Mouse (Mus musculus) brown adipose tissue, adult 24 weeks (tissue): ENCODE measurements around the gene Zmiz1. TPM values are rescaled to one million over a fixed set of nuclear protein-coding genes. Genes with fewer than 3 reads are reported as not detected.

ENCODE experiments used
- H3K27ac ChIP-seq: fragments of 200-500 bp; replicated peaks from 2 replicates; pipeline ENCODE4 v1.5.1; 2012; ENCODE audit warnings: low read depth, mild to moderate bottlenecking, low read length
- H3K4me1 ChIP-seq: fragments of 200-500 bp; 2 replicates; pipeline ENCODE4 v1.6.1; 2012; ENCODE audit warnings: low read length, mixed read lengths; ENCODE audit not compliant: control insufficient read depth, insufficient read depth, insufficient read length
- H3K4me3 ChIP-seq: fragments of 200-500 bp; 2 replicates; pipeline ENCODE4 v1.5.1; 2012; ENCODE audit warnings: low read depth, mild to moderate bottlenecking, low read length, moderate library complexity; ENCODE audit not compliant: insufficient read depth
- polyA plus RNA-seq: library from polyadenylated mRNA; stranded (reverse); fragments of >200 nt; gene quantifications from 2 replicates; pipeline ENCODE4 v1.2.4, GENCODE M21; 2012; ENCODE audit not compliant: missing spikeins, insufficient read depth, insufficient read length

Gene Zmiz1
- polyA plus RNA-seq, 1 experiment = 17.0 TPM

DNA sequence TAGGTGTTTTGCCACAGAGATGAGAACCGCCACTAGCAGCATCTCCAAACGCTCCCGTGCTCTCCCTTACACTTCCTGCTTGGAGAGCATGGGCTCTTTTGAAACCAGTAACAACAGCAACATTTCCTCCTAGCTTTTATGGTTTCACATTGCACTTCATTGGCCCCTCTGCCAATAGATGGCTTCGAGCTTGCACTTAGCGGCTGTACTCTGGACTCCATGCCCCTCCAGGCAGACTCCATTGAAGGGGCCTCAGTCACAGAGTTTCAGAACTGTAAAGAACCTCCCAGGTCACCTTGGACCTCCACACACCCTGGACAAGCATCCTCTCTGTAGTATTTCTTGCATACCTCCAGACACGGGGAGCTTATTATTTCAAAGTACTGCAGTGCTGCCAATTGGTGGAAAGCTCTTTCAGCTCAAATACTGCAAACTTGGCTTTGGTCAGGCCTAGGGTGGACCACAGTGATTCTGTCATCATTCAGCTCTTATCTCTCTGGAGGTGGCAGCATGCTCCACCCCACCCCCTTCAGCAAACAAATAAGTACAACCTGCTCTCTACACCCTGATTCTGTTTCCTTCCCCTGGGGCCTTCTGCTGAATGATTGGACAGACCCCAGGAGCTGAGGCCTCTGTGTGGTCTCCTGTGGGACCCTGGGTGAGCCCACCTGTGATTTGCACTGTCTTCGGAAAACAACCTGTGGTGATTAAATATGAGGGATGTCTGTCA is 227.4 kb downstream of the Zmiz1 start:
- H3K4me1 ChIP-seq = 0 out of 2 replicates have a peak, but pooled peaks cover 2% of the 10 kb centered on the region
- H3K27ac ChIP-seq = no peak overlapping the region

DNA sequence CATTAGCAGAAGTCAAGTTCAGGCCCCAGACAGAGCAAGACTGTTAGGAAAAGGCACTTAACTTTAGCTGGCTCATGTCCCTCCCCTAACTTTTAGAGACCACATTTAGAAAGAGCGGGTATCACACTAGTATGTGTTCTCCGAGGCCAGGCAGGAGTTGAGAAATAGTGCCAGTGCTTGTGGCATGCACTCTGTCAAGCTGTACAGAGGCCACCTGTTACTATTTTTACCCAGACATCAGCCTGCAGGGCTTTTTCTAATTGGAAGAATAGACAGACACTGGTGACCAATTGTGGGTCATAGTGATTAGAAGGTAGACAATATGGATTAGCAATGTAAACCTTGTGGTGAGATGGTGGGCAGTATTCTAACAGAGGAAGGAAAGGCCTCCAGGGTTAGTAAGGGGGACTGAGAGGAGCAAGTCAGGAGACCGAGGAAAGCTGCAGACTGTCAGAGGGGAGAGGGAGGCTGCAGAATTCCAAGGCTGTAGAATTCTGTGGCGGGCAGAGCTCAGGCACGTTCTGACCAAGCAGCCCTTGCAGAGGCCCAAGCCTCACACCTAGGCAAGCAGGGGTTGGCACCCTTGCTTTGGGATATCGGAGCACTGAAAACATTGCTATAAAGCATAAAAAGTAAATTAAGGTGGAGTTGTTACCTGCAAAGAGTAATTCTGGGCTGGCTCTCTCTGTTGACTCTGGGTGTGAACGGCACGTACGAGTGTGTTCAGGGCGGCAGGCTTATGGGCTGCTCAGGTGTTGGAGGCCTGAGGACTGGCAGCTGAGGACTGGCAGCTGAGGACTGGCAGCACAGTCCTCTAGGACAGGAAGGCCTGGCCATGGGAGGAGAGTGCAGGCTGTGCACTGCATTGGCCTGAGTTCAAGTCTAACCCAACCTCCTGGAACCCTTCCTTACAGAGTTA is 228.3 kb downstream of the Zmiz1 start:
- H3K4me3 ChIP-seq = no peak overlapping the region
- 0 out of 2 replicates have a peak, but pooled peaks cover 2% of the 10 kb centered on the region for H3K4me1 ChIP-seq
- no peak overlapping the region for H3K27ac ChIP-seq

More for the DNA sequence above, 227.4 kb downstream of the Zmiz1 start:
- H3K4me3 ChIP-seq = no peak overlapping the region

DNA sequence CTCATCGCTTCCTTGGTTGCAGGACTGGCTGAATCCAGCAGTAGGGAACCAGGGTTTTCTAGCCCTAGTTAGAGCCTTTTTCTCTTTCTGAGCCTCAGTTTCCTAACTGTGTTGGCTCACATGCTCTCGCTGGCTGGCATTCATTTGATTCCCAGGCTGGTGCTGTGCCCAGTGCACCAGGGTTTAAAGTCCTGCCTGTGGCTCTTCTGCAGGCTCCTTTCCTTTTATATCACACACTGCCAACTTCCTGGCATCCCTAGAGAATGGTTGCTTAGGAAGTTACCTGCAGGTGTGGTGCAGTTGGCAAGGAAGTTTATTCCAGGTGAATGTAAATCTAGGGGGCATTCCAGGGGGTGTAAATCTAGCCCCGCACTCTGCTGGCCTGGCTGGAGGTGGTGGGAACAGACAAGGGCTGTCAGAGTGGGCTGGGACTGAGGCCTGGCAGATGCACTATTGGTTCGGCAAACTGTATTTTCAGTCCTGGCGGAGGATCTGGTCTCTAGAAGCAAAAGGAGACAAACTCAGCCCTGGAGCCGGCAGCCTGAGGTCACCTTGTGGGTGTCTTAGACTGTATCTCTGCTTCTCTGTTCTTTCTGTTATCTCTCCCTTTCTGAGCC is 234.4 kb downstream of the Zmiz1 start:
- no peak overlapping the region for H3K27ac ChIP-seq
- peak overlapping the region; percentile 26; the same call in 1 of the 2 replicates for H3K4me3 ChIP-seq

DNA sequence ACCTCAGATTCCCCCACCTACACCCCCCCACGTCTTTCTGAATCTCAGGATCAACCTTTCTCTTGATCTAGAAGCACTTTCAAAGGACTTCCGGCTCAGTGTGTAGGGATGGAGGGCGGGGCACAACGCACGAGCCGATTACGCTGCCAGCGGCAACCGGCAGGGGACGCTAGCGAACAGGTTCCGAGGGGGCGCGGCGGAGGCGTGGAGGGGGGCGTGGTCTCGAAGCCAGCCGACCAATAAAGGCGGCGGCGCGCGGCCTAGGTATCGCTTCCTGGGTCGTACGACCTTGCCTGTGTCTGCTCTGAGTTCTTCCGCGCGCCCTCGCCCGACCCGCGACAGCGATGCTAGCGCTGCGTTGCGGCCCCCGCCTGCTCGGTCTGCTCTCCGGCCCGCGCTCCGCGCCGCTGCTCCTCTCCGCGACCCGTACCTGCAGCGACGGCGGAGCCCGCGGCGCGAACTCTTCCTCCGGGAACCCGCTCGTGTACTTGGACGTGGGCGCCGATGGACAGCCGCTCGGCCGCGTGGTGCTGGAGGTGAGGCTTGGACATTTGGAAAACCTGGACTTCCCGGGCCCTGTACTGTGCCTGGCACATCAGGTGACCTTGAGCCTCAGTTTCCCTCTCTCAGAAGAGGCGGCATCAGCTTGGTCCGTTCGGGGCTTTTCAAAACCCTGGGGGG is 235.0 kb downstream of the Zmiz1 start, which contains the start of gene Ppif:
Gene Ppif, plus strand, starts transcription at position 267 of the 681 bp plus-strand sequence.
- H3K27ac ChIP-seq = peak within 1 kb of the TSS; percentile 20; the same call in 1 of the 2 replicates
- peaks cover 6% of the 10 kb centered on the region; the same call in 1 of the 2 replicates for H3K4me1 ChIP-seq
- peak within 1 kb of the TSS; percentile 83 for H3K4me3 ChIP-seq

More for the DNA sequence above, 234.4 kb downstream of the Zmiz1 start:
- H3K4me1 ChIP-seq = peaks cover 6% of the 10 kb centered on the region; the same call in 1 of the 2 replicates

DNA sequence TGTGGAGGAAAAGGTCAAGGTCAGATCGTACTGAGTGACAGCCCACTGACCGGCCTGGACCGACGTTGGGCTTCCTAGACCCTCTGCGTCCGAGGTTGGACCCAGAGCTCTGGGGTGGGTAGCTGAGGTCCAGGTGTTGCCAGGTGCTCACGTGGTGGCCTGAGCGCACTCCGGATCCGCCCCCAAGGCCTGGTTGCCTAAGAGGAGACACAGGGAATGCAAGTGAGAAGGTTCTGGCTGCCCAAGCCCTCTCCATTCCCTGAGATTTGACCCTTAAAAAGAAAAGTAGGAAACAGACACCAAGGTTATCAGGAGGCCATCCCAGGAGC is 235.5 kb downstream of the Zmiz1 start:
- peaks cover 6% of the 10 kb centered on the region; the same call in 1 of the 2 replicates for H3K4me1 ChIP-seq
- peak overlapping the region; percentile 83 for H3K4me3 ChIP-seq
- H3K27ac ChIP-seq = peak overlapping the region; percentile 20; the same call in 1 of the 2 replicates

DNA sequence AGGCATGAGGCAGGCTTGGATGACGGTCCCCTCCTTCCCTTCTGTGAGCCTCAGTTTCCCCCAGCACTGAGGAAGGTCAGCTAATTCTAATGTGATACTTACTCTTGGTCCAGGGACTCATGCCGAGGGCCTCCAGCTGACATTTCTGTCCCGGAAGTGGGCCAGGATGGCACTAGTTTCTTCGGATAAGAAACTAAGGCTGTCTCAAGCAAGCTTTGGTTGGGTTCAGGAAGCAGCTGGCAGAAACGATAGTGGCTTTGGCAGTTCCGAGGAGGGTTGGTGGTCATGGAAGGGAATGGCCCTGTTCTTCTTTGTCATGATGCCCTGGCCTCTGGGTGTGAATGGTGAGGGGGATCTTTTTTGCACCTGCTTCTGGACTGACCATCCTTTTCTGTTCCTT is 236.1 kb downstream of the Zmiz1 start:
- Histone ChIP-seq H3K27ac (no peak overlapping the region), H3K4me1 (peaks cover 6% of the 10 kb centered on the region; the same call in 1 of the 2 replicates), H3K4me3 (peak overlapping the region; percentile 83)

DNA sequence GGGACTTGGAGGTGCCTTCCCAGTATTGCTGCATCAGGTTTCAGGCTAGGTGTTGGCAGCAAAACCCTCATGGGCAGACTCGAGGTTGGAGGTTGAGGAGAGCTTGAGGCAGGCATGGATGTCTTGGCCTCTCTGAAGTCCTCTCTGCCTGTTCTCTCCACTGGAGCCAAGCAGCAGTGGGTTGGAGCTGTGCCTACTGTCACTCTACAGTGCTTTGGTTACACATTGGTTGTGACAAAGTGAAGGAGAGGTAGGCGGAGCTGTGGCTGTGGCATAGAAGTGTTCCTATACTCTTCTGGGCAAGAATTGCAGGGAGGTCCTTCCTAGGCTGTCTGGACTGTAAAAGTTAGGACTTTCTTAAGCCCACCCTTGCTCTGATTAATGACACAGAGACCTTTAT is 237.4 kb downstream of the Zmiz1 start:
- Histone ChIP-seq H3K4me3 (no peak overlapping the region), H3K4me1 (peaks cover 6% of the 10 kb centered on the region; the same call in 1 of the 2 replicates), H3K27ac (no peak overlapping the region)

DNA sequence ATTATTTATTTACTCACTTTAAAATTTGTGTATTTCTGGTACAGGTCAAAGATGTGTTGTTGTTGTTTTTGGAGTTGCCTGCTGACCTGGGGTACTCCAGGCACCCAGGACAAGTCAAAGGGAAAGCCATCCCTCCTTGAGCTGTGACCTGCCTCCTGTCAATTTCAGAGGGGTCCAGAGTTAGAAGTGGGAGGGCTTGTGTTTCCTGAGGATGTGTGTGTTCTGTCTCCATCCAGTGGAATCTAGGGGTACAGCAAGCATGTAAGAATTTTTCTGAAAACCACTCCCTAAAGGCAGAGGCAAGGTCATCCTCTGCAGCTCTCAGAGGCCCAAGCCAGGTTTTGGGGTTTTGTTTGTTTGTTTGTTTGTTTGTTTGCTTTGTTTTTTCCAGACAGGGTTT is 243.0 kb downstream of the Zmiz1 start:
- no peak overlapping the region for H3K27ac ChIP-seq
- H3K4me1 ChIP-seq = no peaks in the 10 kb centered on the region
- no peak overlapping the region for H3K4me3 ChIP-seq

DNA sequence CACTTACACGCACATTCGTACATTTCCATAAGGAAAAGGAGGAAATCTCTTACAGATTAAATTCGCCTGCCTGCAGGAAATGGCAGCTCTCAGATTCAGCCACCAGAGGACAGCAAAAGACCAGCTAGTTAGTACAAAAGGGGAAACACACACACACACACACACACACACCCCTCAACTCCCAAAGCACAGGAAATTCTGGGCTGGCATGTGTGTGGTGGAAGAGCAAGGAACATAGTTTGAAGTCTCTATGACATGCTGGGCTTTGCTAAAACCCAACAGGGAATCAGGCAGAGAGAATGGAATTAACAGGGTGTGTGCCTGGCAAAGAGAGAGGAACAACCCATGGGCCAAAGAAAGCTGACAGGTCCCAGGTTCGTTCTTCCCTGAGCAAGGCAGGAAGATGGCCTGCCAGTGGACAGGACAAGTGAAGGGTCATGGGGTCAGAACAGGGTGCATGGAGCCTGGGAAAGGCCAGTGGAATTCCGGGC is 248.8 kb downstream of the Zmiz1 start:
- Histone ChIP-seq H3K4me1 (peaks cover 13% of the 10 kb centered on the region), H3K4me3 (no peak overlapping the region), H3K27ac (peak overlapping the region; percentile 72)

DNA sequence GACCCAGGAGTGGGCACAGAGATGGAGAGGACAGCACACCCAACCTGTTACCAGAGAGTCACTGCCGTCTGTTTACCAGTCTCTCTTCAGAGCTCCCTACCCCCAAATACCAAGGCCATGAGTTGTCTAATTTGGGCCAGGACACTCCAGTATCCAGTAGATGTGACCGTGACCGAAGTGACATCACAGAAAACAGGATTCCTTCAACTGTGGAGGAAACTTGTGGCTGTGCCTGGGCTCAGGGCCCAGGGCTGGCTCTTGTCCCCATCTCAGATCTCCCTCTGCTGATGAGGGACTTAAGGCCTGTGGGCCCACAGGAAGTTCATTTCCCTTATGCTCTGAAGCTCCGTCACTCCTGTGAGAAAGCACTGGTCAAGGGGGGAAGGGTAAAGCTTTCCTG is 249.5 kb downstream of the Zmiz1 start:
- peak overlapping the region; percentile 72 for H3K27ac ChIP-seq
- peaks cover 13% of the 10 kb centered on the region for H3K4me1 ChIP-seq
- no peak overlapping the region for H3K4me3 ChIP-seq

DNA sequence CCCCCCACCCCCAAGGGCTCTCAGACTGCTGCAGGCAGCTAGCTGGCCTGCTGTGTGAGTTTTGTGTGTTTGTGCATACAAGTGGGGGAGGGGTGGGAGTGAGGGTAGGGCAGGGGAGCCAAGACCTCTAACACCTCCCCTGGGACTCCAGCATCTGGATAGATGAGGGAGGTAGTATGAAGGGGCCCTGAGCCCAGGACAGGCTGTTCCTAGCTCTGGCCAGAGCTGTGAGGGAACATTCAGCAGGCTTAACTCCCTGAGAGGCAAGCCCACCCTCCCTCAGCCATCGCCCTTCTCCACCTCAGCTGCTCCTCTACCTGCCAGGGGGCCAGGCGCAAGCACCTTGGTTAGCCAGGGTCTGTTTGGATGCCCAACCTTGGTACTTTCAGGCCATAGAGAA is 249.9 kb downstream of the Zmiz1 start:
- Histone ChIP-seq H3K27ac (peak overlapping the region; percentile 80), H3K4me3 (no peak overlapping the region), H3K4me1 (peaks cover 13% of the 10 kb centered on the region)

DNA sequence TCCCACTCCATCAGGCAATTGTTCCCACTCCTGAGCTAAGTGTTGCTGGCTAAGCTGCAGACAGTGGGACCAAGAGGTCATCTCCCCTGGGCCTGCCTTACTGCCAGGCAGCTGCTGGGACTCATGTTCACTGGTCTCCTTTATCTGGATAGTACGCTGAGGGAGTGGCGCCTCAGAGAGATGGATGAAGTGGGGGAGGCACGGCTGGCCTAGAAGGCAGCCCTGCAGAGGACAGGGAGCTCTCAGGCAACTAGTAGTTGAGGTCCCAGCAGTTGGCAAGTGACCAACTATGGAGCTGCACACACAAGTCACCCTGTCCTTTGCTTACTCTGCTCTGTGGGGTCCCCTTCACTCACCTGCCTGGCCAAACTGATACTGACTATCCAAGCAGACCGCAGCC is 251.1 kb downstream of the Zmiz1 start:
- H3K27ac ChIP-seq = 0 out of 2 replicates have a peak overlapping the region, but pooled peaks have one; percentile 80
- peaks cover 13% of the 10 kb centered on the region for H3K4me1 ChIP-seq
- H3K4me3 ChIP-seq = no peak overlapping the region

DNA sequence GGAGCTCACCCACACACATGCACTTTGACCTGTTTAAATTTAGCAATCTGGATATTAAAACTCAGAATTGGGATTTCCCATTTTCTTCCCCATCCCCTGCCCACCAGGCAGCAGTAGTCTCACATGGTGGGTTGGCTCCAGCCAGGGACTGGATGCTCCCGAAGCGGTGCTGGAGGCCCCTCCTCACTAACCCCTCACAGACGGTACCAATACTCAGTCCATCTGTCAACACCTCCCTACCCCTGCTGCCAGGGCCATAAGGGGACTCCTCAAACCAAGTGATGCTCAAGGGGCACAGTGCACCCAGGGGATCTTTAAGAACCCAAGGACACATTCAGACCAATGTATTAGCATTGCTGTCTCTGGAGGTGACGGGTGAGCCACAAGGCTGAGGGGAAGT is 251.7 kb downstream of the Zmiz1 start:
- peaks cover 13% of the 10 kb centered on the region for H3K4me1 ChIP-seq
- H3K4me3 ChIP-seq = no peak overlapping the region
- no peak overlapping the region for H3K27ac ChIP-seq

DNA sequence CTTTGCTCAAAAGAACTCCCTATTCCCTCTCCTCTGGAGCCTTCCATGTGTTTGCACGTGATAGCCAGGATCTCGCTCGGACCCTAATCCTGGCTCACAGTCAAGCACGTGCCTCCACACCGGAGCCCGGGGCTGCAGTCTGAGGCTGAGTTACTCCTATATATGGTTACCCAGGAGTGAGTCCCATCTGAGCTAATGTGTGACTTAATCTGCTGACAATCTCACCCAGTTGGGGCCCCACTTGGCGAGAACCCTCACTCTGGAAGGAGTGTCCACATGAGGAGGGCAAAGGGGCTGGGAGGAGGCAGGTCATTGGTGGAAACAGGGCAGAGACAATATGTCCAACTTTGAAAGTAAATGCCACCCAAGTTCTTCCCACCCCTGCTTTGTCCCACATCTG is 252.2 kb downstream of the Zmiz1 start:
- Histone ChIP-seq H3K27ac (no peak overlapping the region), H3K4me1 (peaks cover 13% of the 10 kb centered on the region)

More for the DNA sequence above, 252.2 kb downstream of the Zmiz1 start:
- no peak overlapping the region for H3K4me3 ChIP-seq
